Mouse (Mus musculus): ENCODE results near the gene Acot8. TPM values are rescaled to one million over a fixed set of nuclear protein-coding genes. Genes with fewer than 3 reads are reported as not detected.

Gene Acot8
- polyA plus RNA-seq, 1 experiment from 2014 or later = 52.5 TPM

DNA sequence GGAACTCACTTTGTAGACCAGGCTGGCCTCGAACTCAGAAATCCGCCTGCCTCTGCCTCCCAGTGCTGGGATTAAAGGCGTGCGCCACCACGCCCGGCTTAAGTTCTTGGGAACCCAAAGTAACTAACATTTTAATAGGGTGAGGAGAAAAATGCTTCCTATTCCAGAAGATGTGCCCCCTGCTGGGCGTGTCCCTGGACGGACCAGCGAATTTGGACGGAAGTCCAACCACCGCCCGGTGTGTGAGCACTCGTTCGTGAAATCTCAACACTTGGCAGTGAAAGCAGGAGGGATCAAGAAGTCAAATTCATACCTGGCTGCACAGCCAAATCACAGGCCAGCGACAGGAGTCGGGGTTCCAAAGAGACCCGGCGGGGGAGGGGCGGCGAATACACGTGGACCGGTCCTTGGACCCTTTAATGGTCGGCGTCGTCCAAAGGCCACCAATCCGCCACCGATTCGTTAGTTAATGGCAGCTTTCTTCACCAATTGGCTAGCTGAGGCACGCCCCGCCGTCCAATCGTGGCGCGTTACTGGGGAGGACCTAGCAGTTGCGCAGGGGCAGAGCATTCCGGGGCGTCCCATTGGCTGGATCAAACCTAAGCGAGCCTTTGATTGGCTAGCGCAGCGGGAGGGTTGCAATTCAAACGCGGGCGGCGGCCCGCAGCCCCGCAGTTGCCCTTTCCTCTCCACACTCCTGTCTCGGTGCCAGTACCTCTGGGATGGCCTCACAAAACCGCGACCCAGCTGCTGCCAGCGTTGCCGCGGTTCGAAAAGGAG is 35.2 kb downstream of the Acot8 start, which contains the start of gene Ube2c:
Gene Ube2c, plus strand, starts transcription at position 641 of the 780 bp plus-strand sequence.
- peak within 1 kb of the TSS; percentile 75 for H3K9ac ChIP-seq (ENCODE audit: low read depth, low read length)
- WGBS = 2% methylated on average over 53 of the region's 53 CpGs
- ATAC-seq = peak; percentile 97
- H3K4me3 ChIP-seq (ENCODE audit: low read depth, low read length) = peak within 1 kb of the TSS; percentile 76
- H3K9me3 ChIP-seq (ENCODE audit: control insufficient read depth) = no peaks in the 10 kb centered on the region
- H3K36me3 ChIP-seq (ENCODE audit: control insufficient read depth, insufficient read depth) = peaks cover 46% of the 10 kb centered on the region
- peak; percentile 52 for TF ChIP-seq CTCF (IDR thresholded peaks at IDR 0.05; ENCODE audit: low read depth)
- peaks cover 10% of the 10 kb centered on the region; the same call in 1 of the 2 replicates for H3K4me1 ChIP-seq (replicated peaks; ENCODE audit: control insufficient read depth, insufficient read depth, low read length)
- H3K27ac ChIP-seq (ENCODE audit: low read depth, low read length) = peak within 1 kb of the TSS; percentile 65
- peak within 1 kb of the TSS; percentile 94 for H3K4me2 ChIP-seq (replicated peaks; ENCODE audit: low read depth)
- H3K27me3 ChIP-seq (replicated peaks; ENCODE audit: control insufficient read depth, insufficient read depth, low read length) = no peaks in the 10 kb centered on the region

DNA sequence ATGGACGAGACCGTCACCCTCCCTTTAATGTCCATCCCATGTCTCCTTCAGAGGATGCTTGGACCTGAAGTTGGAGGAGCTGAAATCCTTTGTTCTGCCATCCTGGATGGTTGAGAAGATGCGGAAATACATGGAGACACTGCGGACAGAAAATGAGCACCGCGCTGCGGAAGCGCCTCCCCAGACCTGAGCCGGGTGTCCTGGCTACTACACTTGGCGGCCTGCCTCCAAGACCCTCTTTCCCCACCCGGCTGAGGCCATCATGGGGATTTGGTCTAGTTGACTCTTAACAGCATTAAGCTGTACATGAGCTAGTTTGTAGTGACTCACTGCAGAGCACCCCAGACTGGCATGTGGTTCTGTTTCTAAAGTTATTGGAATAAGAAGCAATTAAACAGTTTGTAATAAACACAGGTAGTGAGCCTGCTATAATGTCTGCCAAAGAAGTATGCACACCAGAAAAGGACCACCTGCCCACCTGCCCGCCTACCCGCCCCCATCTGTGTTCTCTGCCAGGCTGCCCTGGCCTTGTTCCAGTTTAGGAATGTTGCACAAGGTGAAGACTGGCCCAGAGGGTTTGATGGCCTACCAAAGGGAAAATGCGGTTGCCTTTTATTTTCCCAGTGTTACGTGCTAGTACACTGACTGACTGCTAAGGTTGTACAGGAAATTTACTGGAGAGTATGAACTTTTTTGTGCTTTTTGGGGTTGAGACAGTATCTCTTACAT is 36.7 kb downstream of the Acot8 start:
- Histone ChIP-seq H3K27me3 (replicated peaks; ENCODE audit: control insufficient read depth, insufficient read depth, low read length) (no peaks in the 10 kb centered on the region), H3K4me1 (replicated peaks; ENCODE audit: control insufficient read depth, insufficient read depth, low read length) (0 out of 2 replicates have a peak, but pooled peaks cover 7% of the 10 kb centered on the region), H3K9ac (ENCODE audit: low read depth, low read length) (no peak overlapping the region), H3K4me3 (ENCODE audit: low read depth, low read length) (no peak overlapping the region), H3K36me3 (ENCODE audit: control insufficient read depth, insufficient read depth) (peaks cover 51% of the 10 kb centered on the region), H3K27ac (ENCODE audit: low read depth, low read length) (no peak overlapping the region; the same call in 1 of the 2 replicates), H3K9me3 (ENCODE audit: control insufficient read depth) (no peaks in the 10 kb centered on the region), H3K4me2 (replicated peaks; ENCODE audit: low read depth) (no peak overlapping the region)
- 90% methylated on average over 15 of the region's 15 CpGs for WGBS
- ATAC-seq = no peak
- TF ChIP-seq CTCF (IDR thresholded peaks at IDR 0.05; ENCODE audit: low read depth) = no peak

DNA sequence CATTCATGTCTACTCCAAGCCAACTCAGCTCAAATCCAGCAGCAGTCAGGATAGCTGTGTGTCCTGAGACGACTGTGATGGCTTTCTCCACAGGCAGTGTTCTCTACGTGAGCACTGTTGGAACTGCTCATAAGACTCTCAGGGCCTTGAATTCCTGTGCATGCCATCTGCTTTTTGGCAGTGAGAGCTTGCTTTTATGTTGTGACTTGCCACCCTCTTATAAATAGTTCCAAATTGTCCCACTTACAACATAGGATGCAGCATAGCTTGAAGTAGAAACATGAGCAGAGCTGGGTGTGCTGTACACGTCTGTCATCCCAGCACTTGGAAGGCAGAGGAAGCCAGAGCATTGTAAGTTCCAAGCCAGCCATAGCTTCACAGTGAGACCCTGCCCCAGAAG is 38.8 kb downstream of the Acot8 start:
- no peak overlapping the region for H3K27ac ChIP-seq (ENCODE audit: low read depth, low read length)
- WGBS = 80% methylated on average over 3 of the region's 3 CpGs
- H3K9me3 ChIP-seq (ENCODE audit: control insufficient read depth) = no peaks in the 10 kb centered on the region
- H3K9ac ChIP-seq (ENCODE audit: low read depth, low read length) = no peak overlapping the region
- no peak overlapping the region for H3K4me3 ChIP-seq (ENCODE audit: low read depth, low read length)
- no peak overlapping the region for H3K4me2 ChIP-seq (replicated peaks; ENCODE audit: low read depth)
- no peaks in the 10 kb centered on the region for H3K4me1 ChIP-seq (replicated peaks; ENCODE audit: control insufficient read depth, insufficient read depth, low read length)
- no peak for TF ChIP-seq CTCF (IDR thresholded peaks at IDR 0.05; ENCODE audit: low read depth)
- no peaks in the 10 kb centered on the region for H3K27me3 ChIP-seq (replicated peaks; ENCODE audit: control insufficient read depth, insufficient read depth, low read length)
- peaks cover 61% of the 10 kb centered on the region for H3K36me3 ChIP-seq (ENCODE audit: control insufficient read depth, insufficient read depth)
- no peak for ATAC-seq

DNA sequence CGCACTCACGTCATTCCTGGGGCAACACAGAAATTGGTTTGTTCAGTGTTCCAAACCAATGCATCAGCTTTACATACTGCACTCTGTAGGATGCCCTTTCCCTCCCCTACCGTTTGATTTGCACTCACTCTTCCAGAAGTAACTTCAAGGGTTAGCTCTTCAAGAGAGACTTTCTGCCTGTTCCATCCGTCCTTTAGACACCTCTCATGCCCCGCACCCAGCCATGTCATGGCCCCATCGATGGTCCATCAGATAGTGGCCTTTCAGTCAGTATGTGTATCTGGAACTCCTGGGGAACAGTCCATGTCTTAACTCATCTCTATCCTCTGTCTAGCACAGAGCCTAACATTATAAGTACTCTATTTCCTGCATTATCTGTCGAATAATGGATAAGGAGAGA is 42.1 kb downstream of the Acot8 start:
- no peaks in the 10 kb centered on the region for H3K27me3 ChIP-seq (replicated peaks; ENCODE audit: control insufficient read depth, insufficient read depth, low read length)
- no peak for TF ChIP-seq CTCF (IDR thresholded peaks at IDR 0.05; ENCODE audit: low read depth)
- no peak overlapping the region for H3K4me3 ChIP-seq (ENCODE audit: low read depth, low read length)
- H3K9me3 ChIP-seq (ENCODE audit: control insufficient read depth) = no peaks in the 10 kb centered on the region
- no peak for ATAC-seq
- H3K36me3 ChIP-seq (ENCODE audit: control insufficient read depth, insufficient read depth) = peaks cover 85% of the 10 kb centered on the region
- H3K4me1 ChIP-seq (replicated peaks; ENCODE audit: control insufficient read depth, insufficient read depth, low read length) = no peaks in the 10 kb centered on the region
- H3K27ac ChIP-seq (ENCODE audit: low read depth, low read length) = no peak overlapping the region
- 82% methylated on average over 7 of the region's 7 CpGs for WGBS
- H3K9ac ChIP-seq (ENCODE audit: low read depth, low read length) = no peak overlapping the region
- H3K4me2 ChIP-seq (replicated peaks; ENCODE audit: low read depth) = no peak overlapping the region

DNA sequence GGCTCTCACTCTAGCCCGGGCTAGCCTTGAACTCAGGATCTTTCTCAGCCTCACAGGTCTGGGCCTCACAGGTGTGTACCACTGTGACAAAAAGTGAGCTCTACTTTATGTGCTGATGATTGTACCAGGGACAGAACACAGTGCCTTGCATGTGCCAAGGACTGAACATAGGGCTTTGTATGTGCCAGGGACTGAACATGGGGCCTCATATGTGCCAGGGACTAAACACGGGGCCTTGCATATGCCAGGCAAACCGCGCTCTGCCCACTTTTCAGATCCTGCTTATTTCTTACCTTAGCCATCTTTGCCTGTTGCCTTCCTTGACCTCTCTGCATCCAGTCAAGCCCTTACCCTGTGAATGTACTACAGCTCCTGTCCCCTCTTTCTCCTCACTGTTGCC is 42.7 kb downstream of the Acot8 start:
- Histone ChIP-seq H3K4me2 (replicated peaks; ENCODE audit: low read depth) (no peak overlapping the region), H3K4me3 (ENCODE audit: low read depth, low read length) (no peak overlapping the region), H3K27ac (ENCODE audit: low read depth, low read length) (no peak overlapping the region), H3K4me1 (replicated peaks; ENCODE audit: control insufficient read depth, insufficient read depth, low read length) (no peaks in the 10 kb centered on the region), H3K27me3 (replicated peaks; ENCODE audit: control insufficient read depth, insufficient read depth, low read length) (no peaks in the 10 kb centered on the region), H3K9ac (ENCODE audit: low read depth, low read length) (no peak overlapping the region), H3K9me3 (ENCODE audit: control insufficient read depth) (no peaks in the 10 kb centered on the region), H3K36me3 (ENCODE audit: control insufficient read depth, insufficient read depth) (peaks cover 85% of the 10 kb centered on the region)
- TF ChIP-seq CTCF (IDR thresholded peaks at IDR 0.05; ENCODE audit: low read depth) = no peak
- ATAC-seq = no peak
- 96% methylated on average over 4 of the region's 4 CpGs for WGBS

DNA sequence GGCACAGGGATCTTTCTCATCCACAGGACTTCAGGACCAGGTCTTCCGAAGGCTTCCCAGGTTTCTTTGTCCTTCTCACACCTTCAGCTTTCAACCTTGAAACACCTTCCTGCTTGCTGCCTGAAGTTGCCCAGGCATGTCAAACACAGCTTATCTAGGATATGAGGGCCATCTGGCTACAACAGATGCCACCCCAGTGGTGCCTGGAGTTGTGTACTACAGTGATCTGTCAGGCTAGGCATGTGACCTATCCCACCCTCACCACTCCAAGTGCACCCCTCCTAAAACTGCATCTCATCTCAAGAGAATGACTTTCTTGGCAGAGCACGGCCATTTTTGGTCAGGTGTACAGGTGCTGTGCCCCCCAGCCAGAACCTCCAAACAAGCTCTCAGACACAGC is 43.2 kb downstream of the Acot8 start:
- Histone ChIP-seq H3K36me3 (ENCODE audit: control insufficient read depth, insufficient read depth) (peaks cover 88% of the 10 kb centered on the region), H3K4me2 (replicated peaks; ENCODE audit: low read depth) (no peak overlapping the region), H3K4me3 (ENCODE audit: low read depth, low read length) (no peak overlapping the region), H3K9ac (ENCODE audit: low read depth, low read length) (no peak overlapping the region), H3K4me1 (replicated peaks; ENCODE audit: control insufficient read depth, insufficient read depth, low read length) (no peaks in the 10 kb centered on the region), H3K27me3 (replicated peaks; ENCODE audit: control insufficient read depth, insufficient read depth, low read length) (no peaks in the 10 kb centered on the region), H3K27ac (ENCODE audit: low read depth, low read length) (no peak overlapping the region), H3K9me3 (ENCODE audit: control insufficient read depth) (no peaks in the 10 kb centered on the region)
- TF ChIP-seq CTCF (IDR thresholded peaks at IDR 0.05; ENCODE audit: low read depth) = no peak
- 95% methylated on average over 2 of the region's 2 CpGs for WGBS
- no peak for ATAC-seq
